Mouse (Mus musculus) layer of hippocampus, adult 8-10 months (tissue): Measurements from ENCODE around the gene Tmem156. TPM values are rescaled to one million over a fixed set of nuclear protein-coding genes. Genes with fewer than 3 reads are reported as not detected.
A peak's percentile ranks its signal among the peaks of the same experiment; 100 is the strongest.

Experiments
- DNase-seq, 2 experiments: peaks; one replicate each; pipeline ENCODE4 v3.0.0; 2022; ENCODE audit warnings: low spot score in 2 of 2
- total RNA-seq, 4 experiments: library from RNA; stranded (reverse); gene quantifications; 2 replicates each; pipeline ENCODE4 v1.2.4; 2022

Gene Tmem156
- total RNA-seq, 4 experiments from 2014 or later = 0.62 to 1.5 (median 0.85) TPM

- no peak for DNase-seq
Observed at GRCm38 (mm10) chr5:65049880-65050279, 42.1 kb downstream of the Tmem156 start.

- DNase-seq = no peak
Observed at GRCm38 (mm10) chr5:65047285-65047855, 44.6 kb downstream of the Tmem156 start.

GRCm38 (mm10) chr5:65046442-65047284, 45.3 kb downstream of the Tmem156 start:
- no peak for DNase-seq

GRCm38 (mm10) chr5:65045642-65046370, 46.1 kb downstream of the Tmem156 start:
- peak in 1 of 2 experiments; percentile 13 for DNase-seq

GRCm38 (mm10) chr5:65043407-65043895, 48.5 kb downstream of the Tmem156 start:
- no peak for DNase-seq

GRCm38 (mm10) chr5:65040463-65040862, 51.5 kb downstream of the Tmem156 start:
- no peak for DNase-seq

GRCm38 (mm10) chr5:65038811-65039571, 52.9 kb downstream of the Tmem156 start:
- peak; percentile 10 to 13 for DNase-seq

- no peak for DNase-seq
Observed at GRCm38 (mm10) chr5:65038305-65038704, 53.6 kb downstream of the Tmem156 start.

GRCm38 (mm10) chr5:65036597-65036996, 55.3 kb downstream of the Tmem156 start:
- peak; percentile 25 to 28 for DNase-seq

GRCm38 (mm10) chr5:65028019-65028418, 63.9 kb downstream of the Tmem156 start:
- DNase-seq = no peak

- no peak for DNase-seq
Observed at GRCm38 (mm10) chr5:65026776-65027175, 65.2 kb downstream of the Tmem156 start.

GRCm38 (mm10) chr5:65025916-65026315, 66.0 kb downstream of the Tmem156 start:
- no peak for DNase-seq

GRCm38 (mm10) chr5:65024641-65025040, 67.3 kb downstream of the Tmem156 start:
- DNase-seq = no peak

- peak; percentile 25 to 37 for DNase-seq
Observed at GRCm38 (mm10) chr5:65022006-65022405, 69.9 kb downstream of the Tmem156 start.

- DNase-seq = peak; percentile 21 to 29
Observed at GRCm38 (mm10) chr5:65019823-65020222, 72.1 kb downstream of the Tmem156 start.

GRCm38 (mm10) chr5:65019109-65019508, 72.8 kb downstream of the Tmem156 start:
- DNase-seq = no peak

GRCm38 (mm10) chr5:65015508-65015907, 76.4 kb downstream of the Tmem156 start:
- DNase-seq = no peak

GRCm38 (mm10) chr5:65011901-65012573, 79.9 kb downstream of the Tmem156 start:
- DNase-seq = no peak

- DNase-seq = no peak
Observed at GRCm38 (mm10) chr5:65006011-65006491, 85.9 kb downstream of the Tmem156 start.

- no peak for DNase-seq
Observed at GRCm38 (mm10) chr5:65005251-65005650, 86.7 kb downstream of the Tmem156 start.
